Mouse (Mus musculus) right cerebral cortex, postnatal 4 days (tissue): ENCODE measurements around the gene Ogfod2.

ENCODE experiments used
- DNase-seq: peaks from one replicate; pipeline ENCODE4 v3.0.0-alpha.2; 2022

The Ogfod2 gene

GRCm38 (mm10) chr5:124111742-124112497 is at the start of gene Ogfod2:
Gene Ogfod2, plus strand, starts transcription at chr5:124112297.
- peak; percentile 97 for DNase-seq

DNA sequence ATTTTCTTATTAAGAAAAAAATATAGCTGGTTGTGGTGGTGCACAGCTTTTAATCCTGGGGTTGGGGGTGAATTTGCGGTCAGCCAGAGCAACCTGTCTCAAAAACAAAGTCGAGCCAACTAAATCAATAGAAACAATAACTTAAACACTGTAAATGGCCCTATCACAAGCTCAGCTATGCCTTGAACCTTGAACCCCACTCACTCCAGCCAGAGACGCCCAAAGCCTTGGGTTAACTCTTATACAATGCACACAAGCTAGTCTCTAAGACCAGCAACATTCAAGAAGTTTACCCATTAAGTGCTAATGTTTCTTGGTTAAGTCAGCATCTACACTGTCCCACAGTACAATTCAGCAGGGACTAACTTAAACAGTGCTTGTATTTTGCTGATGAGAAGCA is 42.4 kb upstream of the Ogfod2 start:
- no peak for DNase-seq

DNA sequence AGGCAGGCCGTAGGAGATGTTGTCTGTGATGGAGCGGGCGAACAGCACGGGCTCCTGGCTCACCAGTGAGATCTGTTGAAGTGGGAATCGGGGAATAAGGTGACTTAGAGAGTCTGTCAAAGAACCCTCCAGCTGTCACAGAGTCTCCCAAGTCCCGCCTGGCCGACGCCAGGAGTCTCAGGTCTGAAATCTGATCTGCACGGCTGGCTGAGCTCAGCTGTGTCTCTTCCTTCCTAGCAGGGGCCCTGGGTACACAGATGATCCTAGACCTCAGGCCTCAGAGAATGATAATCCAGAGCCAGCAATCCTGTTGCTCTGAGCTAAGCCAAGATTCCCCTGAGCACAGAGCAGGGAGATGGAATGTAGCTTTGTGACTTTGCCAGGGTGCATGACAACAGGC is 38.4 kb upstream of the Ogfod2 start:
- no peak for DNase-seq

DNA sequence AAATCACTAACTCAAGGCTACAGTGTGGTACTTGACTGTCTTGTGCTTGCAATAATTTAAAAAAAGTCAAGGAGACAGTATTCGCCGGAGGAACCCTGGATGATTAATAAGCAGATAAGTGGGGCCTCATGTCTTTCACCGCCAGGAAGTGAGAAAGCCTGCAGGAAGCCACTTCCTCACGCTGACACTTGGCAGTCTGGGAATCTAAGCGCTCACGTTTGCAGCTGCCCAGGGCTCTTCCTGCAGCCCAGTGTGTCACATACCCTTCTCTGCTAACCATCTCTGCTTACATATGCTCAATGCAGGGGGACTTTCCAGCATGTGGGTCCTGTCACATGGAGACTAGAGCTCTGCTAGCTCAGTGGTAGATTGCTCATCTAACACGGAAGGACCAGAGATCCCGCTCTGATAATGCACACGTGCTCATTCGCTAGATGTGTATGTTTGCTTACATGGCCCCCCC is 37.2 kb upstream of the Ogfod2 start:
- DNase-seq, result no peak

GRCm38 (mm10) chr5:124075716-124076115 is 36.4 kb upstream of the Ogfod2 start:
- DNase-seq, result no peak

GRCm38 (mm10) chr5:124076559-124076958 is 35.5 kb upstream of the Ogfod2 start:
- no peak for DNase-seq

- no peak for DNase-seq
Observed at GRCm38 (mm10) chr5:124077241-124077640, 34.9 kb upstream of the Ogfod2 start.

DNA sequence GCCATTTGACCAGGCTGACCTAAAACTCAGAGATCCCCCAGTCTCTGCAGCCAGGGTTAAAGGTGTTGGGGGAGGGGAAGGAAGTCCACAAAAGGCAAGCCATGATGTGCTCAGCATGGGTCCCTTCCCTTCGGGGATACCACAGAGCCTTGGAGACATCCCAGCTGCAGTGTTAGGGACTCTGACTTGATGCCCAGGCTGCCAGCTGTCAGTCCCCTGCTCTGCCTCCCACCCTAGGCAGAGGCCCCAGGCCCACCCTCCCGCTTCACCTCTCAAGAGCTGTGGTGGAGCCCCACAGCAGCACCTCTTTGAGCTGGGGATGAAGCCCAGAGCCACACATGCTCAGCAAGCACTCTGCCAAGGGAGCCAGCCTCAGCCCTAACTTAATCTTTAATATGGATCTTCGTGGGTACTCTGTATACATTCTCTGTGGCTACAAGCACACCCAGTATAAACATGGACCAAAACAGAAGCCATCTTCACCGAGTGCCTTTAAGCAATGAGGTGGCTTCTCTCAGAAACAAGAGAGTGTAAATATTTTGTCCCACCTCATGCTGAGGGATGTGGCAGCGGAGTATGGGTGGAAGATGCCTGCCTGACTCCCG is 34.1 kb upstream of the Ogfod2 start:
- no peak for DNase-seq

- peak; percentile 59 for DNase-seq
Observed at GRCm38 (mm10) chr5:124078794-124079416, 33.2 kb upstream of the Ogfod2 start.

GRCm38 (mm10) chr5:124079880-124080279 is 32.2 kb upstream of the Ogfod2 start:
- no peak for DNase-seq

- DNase-seq, result no peak
Observed at GRCm38 (mm10) chr5:124082447-124082846, 29.6 kb upstream of the Ogfod2 start.

GRCm38 (mm10) chr5:124082941-124083688 is 29.0 kb upstream of the Ogfod2 start:
- DNase-seq, result no peak

DNA sequence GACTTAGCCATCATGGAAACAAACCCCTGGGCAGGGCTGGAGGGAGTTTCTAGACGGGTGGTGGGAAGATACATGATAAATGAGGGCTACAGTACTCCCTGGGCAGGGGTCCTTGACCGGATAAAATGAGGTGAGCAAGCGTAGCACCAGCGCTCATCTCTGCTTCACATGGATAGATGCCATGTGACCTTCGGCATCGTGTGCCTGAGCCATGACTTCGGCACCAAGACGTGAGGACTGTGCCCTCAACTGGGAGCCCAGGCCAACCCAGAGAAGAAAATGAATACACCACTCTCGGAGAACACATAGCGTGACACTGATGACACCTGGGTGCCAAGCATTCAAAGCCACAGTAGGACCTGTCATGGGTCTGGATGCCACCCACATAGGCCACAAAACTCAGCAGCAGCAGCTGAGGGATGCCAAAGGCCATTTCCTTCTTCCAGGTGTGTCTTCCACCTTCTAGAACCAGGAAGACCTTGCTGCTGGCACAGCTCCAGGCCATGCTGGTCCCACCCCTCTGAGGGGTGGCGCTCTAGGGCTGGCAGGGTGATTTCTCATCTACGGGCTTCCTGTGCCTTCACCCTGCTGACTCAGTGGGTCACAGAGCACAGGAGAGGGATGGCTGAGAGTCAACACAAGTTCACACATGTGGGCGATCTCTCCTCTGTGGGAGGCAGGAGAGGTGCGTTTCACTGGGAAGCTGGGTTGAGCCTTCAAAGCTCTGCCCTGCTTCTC is 28.1 kb upstream of the Ogfod2 start:
- DNase-seq, result no peak

DNA sequence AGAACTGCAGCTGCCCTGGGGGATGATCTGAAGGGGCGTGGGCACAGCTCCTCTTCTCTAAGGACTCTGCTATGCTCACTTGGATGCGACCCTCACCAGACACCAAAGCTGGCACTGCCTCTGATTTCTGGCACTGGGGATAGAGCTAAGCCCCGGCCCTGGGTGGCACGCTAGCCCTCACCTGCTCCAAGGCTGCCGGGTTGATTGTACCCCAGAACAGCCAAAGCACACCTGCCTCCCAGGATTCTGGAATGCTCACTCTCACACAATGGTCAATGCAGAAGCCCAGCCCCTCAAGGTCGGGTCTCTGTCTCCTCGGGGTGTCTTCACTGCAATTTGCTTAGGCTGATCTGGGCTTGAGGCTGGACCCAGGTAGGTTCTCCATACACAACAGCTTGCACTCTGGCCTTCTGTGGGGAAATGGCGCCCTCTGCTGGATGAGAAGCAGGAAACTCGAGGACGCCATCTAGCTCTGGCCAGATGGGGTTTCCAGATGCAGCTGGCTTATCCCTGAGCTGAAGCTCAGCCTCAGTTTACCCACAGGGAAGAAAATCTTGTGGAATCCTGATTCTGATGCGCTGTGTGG is 27.4 kb upstream of the Ogfod2 start:
- DNase-seq, result peak; percentile 87

DNA sequence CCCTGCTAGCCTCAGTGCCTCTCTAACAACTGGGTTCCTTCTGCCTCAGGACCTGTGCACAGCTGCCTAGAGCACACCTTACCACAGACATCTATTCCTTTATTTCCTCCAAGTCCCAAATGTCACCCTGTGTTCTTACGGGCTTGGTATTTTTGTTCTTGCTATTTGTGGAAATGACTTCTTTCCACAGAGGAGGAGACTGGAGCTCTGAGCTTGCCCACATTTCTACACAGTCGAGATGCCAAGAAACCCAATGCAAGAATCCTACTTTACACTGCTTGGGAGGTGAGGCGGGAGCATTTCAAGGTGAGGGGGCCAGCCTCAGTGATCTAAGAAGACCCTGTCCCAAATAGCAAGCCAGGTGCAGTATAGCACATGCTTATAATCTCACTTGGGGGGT is 26.6 kb upstream of the Ogfod2 start:
- DNase-seq, result no peak

GRCm38 (mm10) chr5:124086876-124087275 is 25.2 kb upstream of the Ogfod2 start:
- DNase-seq, result no peak

DNA sequence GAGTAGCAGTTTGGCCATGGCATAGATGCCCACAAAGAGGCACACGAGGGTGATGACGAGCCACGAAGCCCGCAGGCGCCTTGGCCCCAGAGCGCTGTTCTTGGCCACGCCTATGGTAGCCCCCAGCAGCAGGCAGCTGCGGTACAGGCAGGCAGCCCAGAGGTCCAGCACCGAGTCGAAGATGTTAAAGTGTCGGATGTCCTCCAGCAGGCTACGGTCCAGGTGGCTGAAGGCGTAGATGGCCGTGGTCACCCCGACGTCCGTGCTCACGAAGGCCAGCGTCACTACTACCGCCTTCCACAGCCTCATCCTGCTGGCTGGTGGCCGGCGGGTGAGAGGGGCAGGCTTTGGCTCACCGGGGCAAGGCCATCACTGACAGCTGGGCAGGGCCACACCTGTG is 22.2 kb upstream of the Ogfod2 start:
- no peak for DNase-seq

- no peak for DNase-seq
Observed at GRCm38 (mm10) chr5:124091951-124092406, 20.1 kb upstream of the Ogfod2 start.

- peak; percentile 71 for DNase-seq
Observed at GRCm38 (mm10) chr5:124093120-124093794, 18.8 kb upstream of the Ogfod2 start.

GRCm38 (mm10) chr5:124093852-124094604 is 18.1 kb upstream of the Ogfod2 start:
- no peak for DNase-seq
